Mouse (Mus musculus): ENCODE data around the gene Tnc.

- TF ChIP-seq POLR2A (IDR thresholded peaks at IDR 0.05; ENCODE audit: control insufficient read depth, extremely low read depth, insufficient read depth, low read length, poor library complexity) (no peak), CTCF (IDR thresholded peaks at IDR 0.05; ENCODE audit: borderline replicate concordance, control insufficient read depth, extremely low read depth, insufficient read depth, low read length, poor library complexity) (no peak)
These were observed 12.0 kb upstream of the Tnc start for GRCm38 (mm10) chr4:64058856-64059231.
